Mouse (Mus musculus) retina, postnatal 1 day (tissue): ENCODE measurements around the gene Gm5861.
"Not testable (repeated sequence)": the region's sequence is repeated elsewhere in the genome, so short reads cannot be mapped to it uniquely, and the experiment has no call there.

Experiments used
- DNase-seq: peaks from one replicate; pipeline ENCODE4 v3.0.0-alpha.2; 2012

Gm5861 gene

DNA sequence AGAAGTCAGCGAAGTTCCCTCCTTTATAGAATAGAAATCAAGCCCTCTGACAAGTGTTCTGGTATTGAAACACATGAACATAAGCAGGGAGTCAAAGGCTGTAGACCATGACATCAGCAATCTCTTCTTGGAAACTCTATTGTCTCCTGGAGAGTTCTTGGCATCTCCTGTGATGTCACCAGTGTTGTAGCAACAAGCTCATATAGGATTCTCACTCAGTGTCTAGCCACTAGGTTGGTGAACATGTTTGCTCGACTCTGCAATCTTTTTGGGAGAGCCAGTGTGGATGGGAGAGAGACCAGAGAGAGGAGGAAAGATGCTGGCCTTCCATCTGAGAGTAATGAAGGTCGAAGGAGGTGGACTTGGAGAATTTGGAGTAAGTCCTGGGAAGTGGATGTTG is at the start of gene Gm5861:
Gm5861 (plus strand) TSS at position 301 of the 400 bp plus-strand sequence.
- not testable (repeated sequence) for DNase-seq

DNA sequence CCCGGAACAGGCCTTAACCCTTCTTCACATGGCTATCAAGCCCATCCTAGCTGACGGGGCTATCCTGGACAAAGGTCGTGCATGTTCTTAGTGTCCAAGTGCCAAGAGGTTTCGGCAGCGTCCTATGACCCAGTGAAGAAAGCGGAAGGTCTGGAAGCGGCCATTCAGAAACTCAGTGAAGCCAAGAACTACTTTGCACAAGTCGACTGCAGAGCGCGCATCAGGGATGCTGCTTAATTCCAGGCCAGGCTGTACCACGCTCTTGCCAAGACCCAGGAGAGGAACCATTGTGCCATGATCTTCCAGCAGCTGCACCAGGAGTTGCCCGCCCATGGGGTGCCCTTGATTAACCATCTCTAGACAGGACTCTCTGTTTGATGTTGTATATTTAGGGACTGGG is 44.8 kb upstream of the Gm5861 start:
- not testable (repeated sequence) for DNase-seq
